Mouse (Mus musculus) lung, postnatal 14 days (tissue): ENCODE measurements around the gene Rps11.
"Not testable (repeated sequence)": the region's sequence is repeated elsewhere in the genome, so short reads cannot be mapped to it uniquely, and the experiment has no call there.

Experiments used
- DNase-seq: peaks from one replicate; pipeline ENCODE4 v3.0.0; 2021

The Rps11 gene

DNA sequence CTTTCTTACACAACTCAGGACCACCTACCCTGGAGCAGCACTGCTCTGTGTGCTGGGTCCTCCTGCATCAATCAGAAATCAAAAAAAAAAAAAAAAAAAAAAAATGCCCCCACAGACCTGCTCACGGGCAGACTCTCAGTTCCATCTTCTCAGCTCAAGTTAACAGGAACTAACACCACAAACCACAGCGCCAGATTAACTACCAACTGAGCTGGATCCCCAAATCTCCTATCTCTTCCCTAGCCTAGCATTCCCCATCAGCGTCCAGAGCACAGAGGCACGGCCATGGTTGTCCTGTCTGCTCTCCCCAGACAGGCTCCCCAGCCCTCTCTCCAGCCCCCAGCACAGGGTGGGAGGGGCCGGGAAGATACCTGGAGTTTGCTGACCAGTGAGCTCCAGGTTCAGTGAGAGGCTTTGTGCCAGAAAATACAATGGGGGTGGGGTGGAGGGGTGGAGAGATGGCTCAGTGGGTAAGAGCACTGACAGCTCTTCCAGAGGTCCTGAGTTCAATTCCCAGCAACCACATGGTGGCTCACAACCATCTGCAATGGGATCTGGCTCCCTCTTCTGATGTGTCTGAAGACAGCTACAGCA lies 17.1 kb downstream of the Rps11 start:
- DNase-seq: no peak

DNA sequence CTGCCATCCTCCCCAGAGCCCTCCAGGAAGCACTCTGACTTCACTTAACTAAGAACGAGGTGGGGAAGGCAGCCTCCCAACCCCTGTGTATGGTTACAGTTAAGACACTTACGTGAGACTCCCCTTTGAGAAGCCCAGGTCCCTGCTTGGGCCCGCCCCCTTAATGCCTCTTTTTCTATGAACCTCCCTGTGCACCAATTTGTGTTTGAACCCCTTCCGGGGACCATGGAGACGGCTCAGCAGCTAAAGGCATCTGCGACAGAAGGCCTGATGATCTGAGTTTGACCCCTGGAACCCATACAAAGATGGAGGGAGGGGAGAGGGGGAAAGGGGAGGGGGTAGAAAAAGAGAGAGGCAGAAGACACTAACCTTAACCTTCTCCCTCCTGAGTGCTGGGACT lies 17.8 kb downstream of the Rps11 start:
- no peak for DNase-seq

DNA sequence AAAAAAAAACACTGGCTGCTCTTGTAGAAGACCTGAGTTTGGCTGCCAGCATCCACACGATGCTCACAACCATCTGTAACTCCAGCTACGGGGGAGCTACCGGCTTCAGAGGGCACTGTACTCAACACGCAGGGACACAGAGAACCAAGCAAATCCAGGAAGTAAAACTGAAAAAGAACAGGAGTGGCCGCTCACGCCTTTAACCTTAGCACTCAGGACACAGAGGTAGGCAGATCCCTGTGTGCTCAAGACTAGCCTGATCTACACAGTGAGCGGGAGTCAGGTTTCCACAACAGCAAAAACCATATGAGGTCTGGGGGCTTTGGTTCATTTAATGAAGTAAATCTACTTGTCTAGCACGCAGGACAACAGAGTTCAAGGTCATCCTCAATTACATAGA lies 18.7 kb downstream of the Rps11 start:
- DNase-seq: no peak

DNA sequence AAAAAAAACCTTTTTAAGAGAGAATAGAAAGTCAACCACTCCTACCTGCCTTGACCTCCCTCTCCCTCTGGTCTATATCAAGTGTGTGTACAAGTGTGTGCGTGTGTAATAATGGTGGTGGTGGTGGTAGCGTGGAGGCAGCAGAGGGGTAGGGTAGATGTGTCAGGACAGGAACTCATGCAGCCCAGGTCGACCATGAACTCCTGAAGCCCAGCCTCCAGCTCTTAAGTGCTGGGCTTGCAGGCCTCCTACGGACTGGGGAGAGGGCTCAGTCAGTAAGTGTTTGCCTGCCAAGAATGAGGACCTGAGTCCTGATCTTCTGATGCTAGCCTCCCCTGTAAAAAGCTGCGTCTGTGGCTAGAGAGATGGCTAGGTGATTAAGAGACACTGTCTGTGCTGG lies 19.3 kb downstream of the Rps11 start:
- DNase-seq: no peak

DNA sequence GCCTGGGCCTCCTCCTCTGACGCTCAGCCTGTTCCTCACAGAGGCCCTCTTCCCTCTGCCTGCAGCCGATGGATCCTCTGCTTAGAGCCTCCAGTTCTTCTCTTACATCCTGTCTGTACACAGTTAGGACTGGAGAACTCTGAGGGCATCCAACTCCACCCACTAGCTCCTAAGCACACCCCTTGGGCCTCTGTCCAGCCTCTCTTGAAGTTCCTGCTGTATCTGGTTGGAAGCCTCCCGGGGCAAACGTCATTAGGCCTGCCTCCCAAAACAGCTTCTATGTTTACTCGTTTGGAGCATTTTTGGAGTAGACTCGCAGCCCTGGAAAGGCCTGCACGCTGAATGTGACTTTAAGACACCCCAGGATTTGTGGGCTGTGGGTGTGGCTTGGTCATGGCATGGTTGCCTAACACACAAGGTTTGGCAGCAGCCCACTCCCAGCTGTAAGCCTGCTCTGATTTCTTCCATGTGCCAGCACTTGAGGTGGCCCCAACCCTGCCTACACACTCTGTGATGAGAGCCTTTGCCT lies 20.5 kb downstream of the Rps11 start, which contains the start of gene Fcgrt:
Gene Fcgrt (minus strand): TSS at position 200 of the 529 bp plus-strand sequence.
- DNase-seq: peak; percentile 93

DNA sequence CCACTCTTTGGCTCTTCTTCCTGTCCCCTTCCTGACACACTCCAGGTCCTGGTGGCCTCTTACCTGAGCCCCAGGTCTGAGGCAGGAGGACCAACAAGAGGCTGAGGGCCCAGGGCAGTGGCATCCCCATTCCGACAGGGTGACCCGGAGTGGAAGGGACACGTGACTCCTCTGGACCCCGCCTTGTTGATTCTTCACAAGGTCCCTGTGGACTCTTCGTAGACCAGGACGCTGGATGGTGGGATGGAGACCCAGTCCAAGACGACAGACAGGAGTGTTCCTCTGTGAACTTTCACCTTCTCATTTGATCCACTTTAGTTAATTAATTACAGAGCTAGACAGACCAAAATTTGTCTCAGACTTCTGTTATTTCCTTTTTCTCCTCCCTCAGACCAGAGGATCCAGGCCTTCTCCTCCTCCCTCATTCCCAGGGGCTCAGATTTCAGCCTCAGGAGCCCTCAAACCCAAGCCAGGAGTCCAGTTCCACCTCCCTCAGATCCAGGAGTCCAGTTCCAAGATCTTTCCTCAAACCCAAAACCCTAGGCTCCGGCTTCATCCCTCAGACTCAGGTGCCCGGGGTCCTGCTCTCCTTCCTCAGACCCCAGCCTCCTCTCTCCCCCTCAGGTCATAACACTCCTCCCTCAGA lies 21.2 kb downstream of the Rps11 start:
- DNase-seq: no peak

DNA sequence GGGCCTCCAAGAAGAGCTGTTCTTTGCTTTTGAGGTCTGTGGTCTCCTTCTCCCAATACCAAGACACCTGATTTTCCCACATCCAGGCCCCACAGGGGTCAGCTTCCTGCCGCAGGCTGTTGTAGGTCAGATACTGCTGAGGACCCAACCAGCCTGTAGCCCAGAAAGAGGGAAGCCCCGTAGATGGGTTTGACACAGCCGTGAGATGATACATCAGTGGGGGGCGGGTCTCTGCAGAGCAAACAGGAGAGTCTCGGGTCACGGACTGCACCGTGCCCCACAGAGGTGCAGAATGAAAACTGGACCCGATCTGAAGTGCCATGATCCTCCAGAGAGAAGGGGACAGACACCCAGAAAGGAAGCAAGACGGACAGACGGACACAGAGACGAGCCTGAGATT lies 21.8 kb downstream of the Rps11 start:
- DNase-seq: no peak

DNA sequence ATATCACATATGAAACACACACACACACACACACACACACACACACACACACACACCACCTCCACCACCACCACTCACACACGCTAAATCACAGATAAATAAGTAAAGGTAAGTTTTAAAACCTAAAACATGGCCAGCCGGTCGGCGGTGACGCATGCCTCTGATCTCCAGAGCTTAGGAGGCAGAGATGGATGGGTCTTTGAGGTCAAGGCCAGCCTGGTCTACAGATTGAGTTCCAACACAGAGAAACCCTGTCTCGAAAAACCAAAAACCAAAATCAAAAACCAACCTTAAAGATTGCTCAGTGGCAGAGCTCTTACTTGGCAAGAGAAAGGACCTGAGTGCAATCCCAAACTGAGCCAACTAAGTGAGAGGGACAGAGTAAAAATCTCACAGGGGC lies 24.2 kb downstream of the Rps11 start:
- DNase-seq: no peak

DNA sequence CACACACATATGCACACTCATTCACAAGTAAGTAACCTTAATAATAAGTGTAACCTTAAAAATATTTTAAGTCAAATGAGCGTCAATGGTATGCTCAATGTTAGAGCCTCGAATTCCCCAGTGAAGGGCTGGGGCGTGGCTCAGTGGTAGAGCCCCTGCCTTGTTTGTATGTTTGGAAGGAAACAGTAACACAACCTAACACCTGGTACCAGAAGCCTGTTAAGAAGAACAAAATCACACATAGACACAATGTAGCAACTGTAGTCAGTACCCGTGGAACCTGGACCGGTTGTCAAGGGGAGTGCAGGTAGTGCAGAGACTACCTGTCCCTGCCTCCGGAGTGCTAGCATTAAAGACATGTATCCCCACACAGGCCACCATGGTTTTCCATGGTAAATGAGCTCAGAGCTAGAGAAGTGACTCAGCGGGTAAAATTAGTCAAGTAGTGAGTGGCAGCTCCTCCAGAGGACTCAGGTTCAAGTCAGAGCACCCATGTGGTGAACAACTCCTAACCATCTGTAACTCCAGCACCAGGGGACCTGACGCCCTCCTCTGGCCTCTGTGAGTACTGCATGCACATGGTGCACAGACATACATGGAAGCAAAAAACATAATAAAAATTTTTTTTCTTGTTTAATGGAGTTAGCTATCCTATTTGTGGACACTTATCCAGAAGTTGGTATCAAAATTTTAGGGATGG lies 25.5 kb downstream of the Rps11 start:
- DNase-seq: no peak

DNA sequence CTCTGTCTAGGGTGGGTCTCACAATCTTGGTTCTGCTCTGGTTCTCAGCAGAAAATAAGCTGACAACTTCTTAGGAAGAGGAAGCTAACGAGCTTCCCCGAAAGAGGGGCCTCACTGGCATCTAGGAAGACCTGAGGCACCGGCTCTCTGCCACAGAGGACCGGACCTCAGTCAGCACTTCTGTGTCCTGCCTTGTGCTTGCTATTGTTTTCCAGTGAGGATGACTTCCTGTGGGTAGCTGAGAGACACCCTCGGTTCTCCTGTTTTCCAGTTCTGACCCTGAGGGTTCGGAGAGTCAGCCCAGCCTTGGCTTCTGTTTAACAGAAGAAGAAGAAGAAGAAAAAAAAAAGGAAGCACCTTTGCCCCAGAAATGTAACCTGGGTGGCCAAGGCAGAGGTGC lies 26.8 kb downstream of the Rps11 start:
- no peak for DNase-seq

DNA sequence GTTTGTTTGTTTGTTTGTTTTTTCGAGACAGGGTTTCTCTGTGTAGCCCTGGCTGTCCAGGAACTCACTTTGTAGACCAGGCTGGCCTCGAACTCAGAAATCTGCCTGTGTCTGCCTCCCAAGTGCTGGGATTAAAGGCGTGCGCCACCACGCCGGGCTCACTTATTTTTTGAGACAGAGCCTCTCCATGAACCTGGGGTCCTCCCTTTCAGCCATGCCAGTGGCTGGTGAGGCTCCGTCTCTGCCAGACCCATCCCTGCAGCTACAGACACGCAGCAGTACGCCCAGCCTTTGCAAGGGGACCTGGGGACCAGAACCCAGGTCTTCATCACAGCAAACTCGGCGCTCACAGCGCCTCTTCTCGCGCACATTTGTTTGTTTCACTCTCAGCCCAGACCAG lies 28.3 kb downstream of the Rps11 start:
- not testable (repeated sequence) for DNase-seq

DNA sequence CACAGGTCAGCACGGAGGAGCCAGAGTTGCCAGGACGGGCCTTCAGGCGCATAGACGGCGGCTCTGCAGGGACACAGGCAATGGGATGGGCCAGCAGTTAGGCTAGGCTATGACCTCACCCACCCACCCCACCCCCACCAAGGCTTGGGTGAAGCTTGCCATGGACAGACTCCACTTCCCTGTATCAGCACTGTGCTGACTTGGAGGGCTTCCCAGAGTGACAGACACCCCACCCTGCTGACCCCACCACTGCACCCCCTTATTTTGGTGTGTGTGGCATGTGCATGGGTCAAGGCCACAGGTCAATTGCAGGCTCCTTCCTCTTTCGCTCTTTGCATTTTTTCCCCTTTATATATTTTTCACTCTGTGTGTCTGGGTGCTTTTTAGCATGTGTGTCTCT lies 28.9 kb downstream of the Rps11 start:
- DNase-seq: no peak

DNA sequence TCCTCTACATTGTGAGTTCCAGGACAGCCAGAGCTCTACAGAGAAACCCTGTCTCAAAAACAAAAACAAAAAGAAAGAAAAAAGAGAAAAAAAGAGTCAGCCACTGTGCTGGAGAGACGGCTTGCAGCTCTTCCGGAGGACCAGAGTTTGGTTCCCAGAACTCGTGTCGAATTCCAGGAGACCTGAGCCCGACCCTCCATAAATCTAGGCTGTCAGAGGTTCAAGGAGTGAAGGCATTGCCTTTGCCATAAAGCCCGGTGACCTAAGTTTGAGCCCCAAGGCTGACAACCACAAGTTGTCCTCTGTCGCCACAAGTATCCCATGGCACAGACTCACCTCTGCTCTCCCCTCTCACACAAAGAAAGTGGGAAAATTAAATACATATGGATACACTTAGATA lies 30.1 kb downstream of the Rps11 start:
- no peak for DNase-seq

DNA sequence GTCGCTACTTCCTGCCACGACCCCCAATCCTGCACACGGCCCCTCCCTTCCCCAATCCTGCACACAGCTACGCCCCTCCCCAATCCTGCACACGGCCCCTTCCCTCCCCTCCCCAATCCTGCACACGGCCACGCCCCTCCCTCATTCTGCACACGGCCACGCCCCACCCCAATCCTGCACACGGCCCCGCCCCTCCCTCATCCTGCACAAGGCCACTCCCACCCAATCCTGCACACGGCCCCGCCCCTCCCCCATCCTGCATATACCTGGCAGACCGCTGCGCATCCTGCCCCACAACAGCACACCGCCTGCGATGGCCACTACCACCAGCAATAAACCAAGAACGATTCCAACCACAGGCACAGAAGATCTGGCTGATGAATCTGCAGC lies 30.7 kb downstream of the Rps11 start:
- no peak for DNase-seq

DNA sequence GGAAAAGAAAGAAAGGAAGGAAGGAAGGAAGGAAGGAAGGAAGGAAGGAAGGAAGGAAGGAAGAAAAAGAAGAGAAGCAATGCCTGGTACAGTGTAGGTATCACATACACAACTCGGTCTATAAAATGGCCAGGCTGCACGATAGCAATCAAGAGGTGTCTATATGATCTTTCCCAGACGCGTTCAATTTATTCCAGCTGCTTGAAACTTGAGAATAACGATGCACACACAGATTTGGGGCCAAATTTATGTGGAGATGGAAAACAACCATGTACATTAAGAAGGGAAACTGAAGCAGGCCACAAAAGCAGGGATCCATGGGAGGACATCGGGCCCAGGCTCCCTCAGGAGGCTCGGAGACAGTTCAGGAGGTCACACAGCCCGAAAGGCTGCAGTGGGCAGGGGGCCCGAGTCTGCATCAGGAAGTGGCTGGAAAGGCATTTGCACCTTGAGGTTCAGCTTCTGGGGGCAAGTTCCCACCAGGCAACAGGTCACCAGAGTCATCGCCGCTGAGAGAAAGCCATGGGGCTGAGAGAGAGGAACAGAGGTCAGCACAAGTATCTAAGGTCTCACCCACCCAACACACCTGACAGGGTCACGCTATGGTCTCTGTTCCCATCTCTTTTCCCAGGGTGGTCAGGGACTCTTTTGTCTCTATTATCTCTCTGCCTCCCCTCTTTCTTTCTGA lies 31.3 kb downstream of the Rps11 start:
- no peak for DNase-seq

DNA sequence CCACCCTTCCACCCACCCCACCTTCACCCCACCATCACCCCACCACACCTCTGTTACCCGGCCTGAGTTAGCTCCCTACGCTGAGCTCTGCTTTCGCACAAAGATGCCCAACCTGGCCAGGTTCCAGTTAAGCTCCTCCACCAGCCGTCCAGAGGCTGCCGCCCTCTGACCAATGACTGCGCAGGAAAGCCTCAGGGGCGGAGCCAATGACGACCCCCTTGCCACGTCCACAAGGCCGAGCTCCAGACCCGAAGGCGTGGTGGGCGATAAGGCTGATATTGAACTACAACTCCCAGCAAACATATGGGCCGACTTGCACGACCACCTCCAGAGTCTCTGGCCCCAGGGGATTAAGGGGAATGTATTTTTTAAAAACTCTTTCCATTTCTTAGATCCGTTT lies 32.2 kb downstream of the Rps11 start, which contains the start of gene Rcn3:
Gene Rcn3 (minus strand): TSS at position 174 of the 400 bp plus-strand sequence.
- peak; percentile 82 for DNase-seq

DNA sequence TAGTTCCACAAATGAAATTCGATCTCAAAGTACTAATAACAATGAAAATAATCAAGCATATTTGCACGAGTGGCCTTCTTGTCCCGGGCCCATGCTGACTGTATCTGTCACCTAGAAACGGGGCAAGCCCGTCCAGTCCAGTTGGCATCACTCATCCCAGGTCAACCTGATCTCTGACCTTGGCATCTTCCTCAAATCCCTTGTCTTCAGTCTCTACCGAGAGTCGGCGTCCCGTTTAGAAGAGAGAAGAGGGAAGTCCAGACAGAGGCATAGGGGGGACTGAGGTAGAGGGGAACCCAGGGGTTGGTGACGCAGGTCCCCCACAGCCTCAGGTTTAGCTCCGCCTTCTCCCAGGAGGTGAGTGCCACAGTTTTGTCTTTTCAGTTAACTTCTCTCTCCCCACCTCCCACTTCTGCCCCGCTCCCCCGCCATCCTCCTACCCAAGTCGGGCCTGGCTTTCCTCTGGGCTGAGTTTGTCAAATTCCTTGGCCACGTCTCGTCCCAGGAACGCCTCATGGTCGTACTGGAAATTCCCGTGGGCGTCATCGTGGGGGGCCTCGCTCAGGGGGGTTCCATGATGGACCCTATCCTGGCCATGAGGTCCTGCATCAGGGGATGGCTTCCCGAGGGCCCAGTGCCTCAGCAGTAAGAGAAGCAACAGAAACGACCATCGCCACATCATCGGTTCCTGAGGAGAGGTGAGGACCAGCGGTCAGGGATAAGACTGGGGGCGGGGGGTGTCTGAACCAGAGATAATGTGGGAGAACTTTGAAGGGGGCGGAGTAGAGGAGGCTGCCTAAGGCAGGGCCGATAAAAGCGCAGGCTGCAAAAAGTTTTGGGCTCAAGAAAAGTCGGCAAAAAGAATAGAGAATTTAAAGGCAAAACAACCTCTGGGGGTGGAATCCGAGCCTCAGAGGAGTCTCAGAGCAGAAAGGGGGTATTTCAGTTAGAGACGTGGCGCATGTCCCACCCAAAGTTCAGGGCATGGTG lies 32.9 kb downstream of the Rps11 start:
- no peak for DNase-seq

DNA sequence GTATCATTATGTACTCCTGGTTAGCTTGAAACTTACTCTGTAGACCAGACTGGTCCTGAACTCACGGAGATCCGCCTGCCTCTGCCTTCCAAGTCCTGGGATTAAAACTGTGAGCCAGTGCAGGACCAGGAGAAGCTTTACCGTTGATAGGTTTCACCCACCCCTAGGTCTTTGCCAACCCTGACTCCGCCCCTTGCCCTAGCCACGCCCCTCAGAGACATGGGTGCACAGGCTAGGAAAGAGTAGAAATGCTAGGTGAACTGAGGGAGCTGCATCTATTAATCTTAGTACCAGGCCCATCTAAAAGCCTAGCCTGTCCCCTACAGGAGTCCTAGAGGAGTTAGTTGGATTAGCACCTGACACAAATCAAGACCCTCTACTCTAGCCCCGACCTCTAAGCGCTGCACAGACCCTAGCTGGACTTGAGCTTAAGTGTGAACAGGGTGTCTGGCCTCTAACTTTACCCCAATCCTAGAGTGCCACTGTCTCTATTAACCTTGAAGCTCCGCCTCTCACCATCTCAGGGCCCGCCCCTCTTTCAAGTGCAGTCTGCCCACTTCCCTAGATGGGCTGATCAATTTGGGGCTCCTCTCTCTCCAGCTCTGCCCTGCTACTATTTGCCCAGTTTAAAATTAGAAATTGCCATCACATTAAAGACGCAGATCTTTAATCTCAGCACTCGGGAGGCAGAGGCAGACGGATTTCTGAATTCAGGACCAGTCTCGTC lies 33.8 kb downstream of the Rps11 start:
- no peak for DNase-seq

DNA sequence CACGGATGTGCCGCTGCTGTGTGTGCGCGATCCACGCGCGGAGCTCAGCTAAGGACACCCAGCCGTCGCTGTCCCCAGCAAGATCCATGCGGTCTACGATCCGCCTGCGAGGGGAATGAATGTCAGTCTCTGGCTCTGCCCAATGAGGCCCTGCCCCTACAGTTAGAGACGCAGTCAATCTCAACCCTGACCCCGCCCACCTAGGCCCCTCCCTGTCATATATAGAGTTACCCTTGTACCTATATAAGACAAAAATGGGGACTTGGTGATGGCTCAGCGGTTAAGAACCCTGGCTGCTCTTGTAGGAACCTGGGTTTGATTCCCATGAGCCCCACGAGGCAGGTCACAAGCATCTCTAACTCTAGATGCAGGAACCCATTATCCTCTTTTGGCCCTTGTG lies 35.6 kb downstream of the Rps11 start:
- no peak for DNase-seq

DNA sequence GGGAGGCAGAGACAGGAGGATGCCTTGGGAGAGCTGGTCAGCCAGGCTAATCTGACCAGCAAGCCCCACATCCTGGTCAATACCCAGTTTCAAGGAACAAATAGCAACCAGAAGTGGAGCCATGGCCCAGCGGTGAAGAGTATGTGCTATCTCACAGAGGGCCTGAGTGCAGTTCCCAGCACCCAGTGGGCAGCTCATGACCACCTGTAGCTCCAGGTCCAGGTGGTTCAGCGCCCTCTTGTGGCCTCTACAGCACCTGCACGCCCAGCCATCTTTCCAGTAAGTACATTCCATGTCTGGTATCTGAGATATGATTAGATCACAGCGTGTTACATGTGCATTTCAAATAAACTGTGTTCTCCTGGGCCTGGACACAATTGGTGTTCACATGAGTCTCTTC lies 38.2 kb downstream of the Rps11 start:
- DNase-seq: no peak

DNA sequence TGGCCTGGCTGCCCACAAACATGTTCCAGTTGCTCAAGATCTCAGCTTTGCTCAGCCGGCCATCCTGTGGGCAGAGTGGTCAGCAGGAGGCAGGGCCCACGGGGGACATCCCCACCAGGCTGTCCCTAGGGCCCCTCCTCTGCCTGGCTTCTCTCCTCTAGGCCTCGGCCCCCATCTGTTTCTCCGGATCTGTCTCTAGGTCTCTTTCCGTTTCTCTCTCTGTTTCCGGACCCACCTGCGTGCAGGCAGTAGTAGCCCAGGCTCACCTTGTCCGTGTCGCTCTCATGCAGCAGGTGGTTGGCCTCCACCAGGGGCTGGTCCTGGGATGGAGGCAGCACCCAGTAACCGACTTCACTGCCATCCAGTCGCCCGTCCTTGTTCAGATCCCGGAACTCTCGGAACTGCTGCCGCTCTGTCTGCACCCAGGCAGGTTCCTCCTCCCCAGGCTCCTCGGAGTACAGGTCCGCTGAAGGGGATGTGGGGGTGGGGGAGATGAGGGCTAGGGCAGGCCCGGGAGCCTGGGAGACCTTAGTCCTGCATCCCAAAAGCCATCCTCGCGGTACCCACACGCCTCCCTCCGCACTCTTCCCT lies 40.8 kb downstream of the Rps11 start:
- DNase-seq: no peak
